Mouse (Mus musculus) hindbrain, embryonic 15.5 days (tissue): ENCODE data around the gene Enpp3. TPM values are rescaled to one million over a fixed set of nuclear protein-coding genes. Genes with fewer than 3 reads are reported as not detected.

Experiments
- polyA plus RNA-seq: library from polyadenylated mRNA; unstranded; fragments of >200 nt; fragmentation: Nextera tagmentation; extraction: Ambion mirVana; gene quantifications from 2 replicates; pipeline ENCODE4 v1.2.1, GENCODE M21; 2015

Gene Enpp3
- polyA plus RNA-seq, 1 experiment from 2014 or later = 3.2 TPM

Other genes starting within 250 kb of the Enpp3 start
- 3.1 and 4.0 TPM in 2 replicates for gene Ccn2, start 247.4 kb downstream of the Enpp3 start, polyA plus RNA-seq
- 3.7 and 4.1 TPM in 2 replicates for gene Enpp1, start 130.7 kb downstream of the Enpp3 start, polyA plus RNA-seq
- gene Med23, start 27.2 kb upstream of the Enpp3 start, polyA plus RNA-seq = 23.4 and 23.9 TPM in 2 replicates
- gene Arg1, start 84.7 kb upstream of the Enpp3 start, polyA plus RNA-seq = 2.1 and 2.8 TPM in 2 replicates